Mouse (Mus musculus) B cell, adult 2 months (primary cell): ENCODE measurements around the gene Zcwpw1.
"Not testable (repeated sequence)": the region's sequence is repeated elsewhere in the genome, so short reads cannot be mapped to it uniquely, and the experiment has no call there.

Source experiments
- DNase-seq, 2 experiments: peaks; one replicate each; pipeline ENCODE4 v3.0.0; 2022

Gene Zcwpw1

GRCm38 (mm10) chr5:137785164-137786031, 2.2 kb upstream of the Zcwpw1 start:
- DNase-seq: no peak

GRCm38 (mm10) chr5:137786109-137786942, 1.3 kb upstream of the Zcwpw1 start:
- peak; percentile 98 to 99 for DNase-seq

- no peak for DNase-seq
Measured at GRCm38 (mm10) chr5:137788171-137788570, 573 bp downstream of the Zcwpw1 start.

- no peak for DNase-seq
Measured at GRCm38 (mm10) chr5:137788946-137789531, 1.4 kb downstream of the Zcwpw1 start.

GRCm38 (mm10) chr5:137791553-137791952, 4.0 kb downstream of the Zcwpw1 start:
- DNase-seq: no peak

GRCm38 (mm10) chr5:137796606-137797005, 9.0 kb downstream of the Zcwpw1 start:
- no peak for DNase-seq

GRCm38 (mm10) chr5:137800917-137801316, 13.3 kb downstream of the Zcwpw1 start:
- no peak for DNase-seq

GRCm38 (mm10) chr5:137806158-137806557, 18.6 kb downstream of the Zcwpw1 start:
- DNase-seq: no peak

GRCm38 (mm10) chr5:137808316-137808715, 20.7 kb downstream of the Zcwpw1 start:
- DNase-seq: no peak

- no peak for DNase-seq
Measured at GRCm38 (mm10) chr5:137817466-137818222, 30.0 kb downstream of the Zcwpw1 start.

- no peak for DNase-seq
Measured at GRCm38 (mm10) chr5:137822126-137822525, 34.5 kb downstream of the Zcwpw1 start.

GRCm38 (mm10) chr5:137822602-137823001, 35.0 kb downstream of the Zcwpw1 start:
- no peak for DNase-seq

- DNase-seq: no peak
Measured at GRCm38 (mm10) chr5:137823455-137824045, 36.0 kb downstream of the Zcwpw1 start.

GRCm38 (mm10) chr5:137825030-137825429, 37.4 kb downstream of the Zcwpw1 start:
- DNase-seq: peak; percentile 17 to 31

GRCm38 (mm10) chr5:137825971-137826370, 38.4 kb downstream of the Zcwpw1 start:
- no peak for DNase-seq

GRCm38 (mm10) chr5:137826421-137826820, 38.8 kb downstream of the Zcwpw1 start:
- no peak for DNase-seq

GRCm38 (mm10) chr5:137828694-137829093, 41.1 kb downstream of the Zcwpw1 start:
- DNase-seq: no peak

GRCm38 (mm10) chr5:137830238-137830637, 42.6 kb downstream of the Zcwpw1 start:
- DNase-seq: no peak

GRCm38 (mm10) chr5:137831106-137831505, 43.5 kb downstream of the Zcwpw1 start:
- no peak for DNase-seq

- no peak for DNase-seq
Measured at GRCm38 (mm10) chr5:137831506-137831905, 43.9 kb downstream of the Zcwpw1 start.

- DNase-seq: no peak
Measured at GRCm38 (mm10) chr5:137833500-137833899, 45.9 kb downstream of the Zcwpw1 start.

- not testable (repeated sequence) for DNase-seq
Measured at GRCm38 (mm10) chr5:137835966-137836520, 48.4 kb downstream of the Zcwpw1 start, which contains the start of gene Pilra. TSS of gene Pilra (minus strand) at chr5:137836281.
